Mouse (Mus musculus) thymus, postnatal 36 days (tissue): ENCODE results near the gene Srp68.

Source experiments
- DNase-seq, 2 experiments: peaks; one replicate each; pipeline ENCODE4 v3.0.0; 2022; ENCODE audit warnings: mixed read lengths in 2 of 2

Gene Srp68

GRCm38 (mm10) chr11:116201151-116201550, 72.9 kb downstream of the Srp68 start:
- DNase-seq = no peak

GRCm38 (mm10) chr11:116198639-116199531, 75.1 kb downstream of the Srp68 start, which contains the start of the genes Ten1 and Acox1:
Gene Ten1, plus strand, starts transcription at chr11:116198855.
Gene Acox1, minus strand, starts transcription at chr11:116199045.
- peak; percentile 96 to 98 for DNase-seq

GRCm38 (mm10) chr11:116198132-116198531, 75.9 kb downstream of the Srp68 start:
- no peak for DNase-seq

GRCm38 (mm10) chr11:116197584-116197906, 76.5 kb downstream of the Srp68 start:
- DNase-seq = no peak

GRCm38 (mm10) chr11:116196866-116197583, 77.0 kb downstream of the Srp68 start:
- no peak for DNase-seq

- DNase-seq = no peak
Observed at GRCm38 (mm10) chr11:116196336-116196735, 77.7 kb downstream of the Srp68 start.

GRCm38 (mm10) chr11:116195252-116195651, 78.8 kb downstream of the Srp68 start:
- DNase-seq = no peak
